Mouse (Mus musculus) MEL (cell line): ENCODE measurements at regions not wholly inside any gene's neighbourhood (a gene's known extent, or its start where the extent isn't known, plus 50 kb on each side); places are given as distances from the start of the nearest gene placed in this dataset.

Experiments
- CHD1 ChIP-seq: IDR thresholded peaks from 2 replicates; pipeline ENCODE4 v1.6.1; 2012; ENCODE audit warnings: low read depth, mild to moderate bottlenecking, inconsistent platforms, low read length, improper control_type of control experiment
- CTCF ChIP-seq, 3 experiments: IDR thresholded peaks in 2 of 3; conservative IDR thresholded peaks in 1 of 3; 2 replicates each; pipeline ENCODE4 v1.5.1; 2011 to 2012; ENCODE audit warnings: low read length in 3 of 3, low read depth in 2 of 3, mild to moderate bottlenecking in 2 of 3, improper control_type of control experiment in 1 of 3, inconsistent platforms in 1 of 3, mixed read lengths in 1 of 3, moderate library complexity in 1 of 3; ENCODE audit not compliant: control insufficient read depth in 1 of 3, insufficient read depth in 1 of 3, poor library complexity in 1 of 3, severe bottlenecking in 1 of 3
- ELF1 ChIP-seq: IDR thresholded peaks from 2 replicates; pipeline ENCODE4 v1.6.1; 2014; ENCODE audit warnings: low read depth, mild to moderate bottlenecking, inconsistent platforms, low read length, improper control_type of control experiment, moderate library complexity
- EP300 ChIP-seq, 2 experiments: IDR thresholded peaks; 2 replicates each; pipeline ENCODE4 v1.6.1; 2011; ENCODE audit warnings: improper control_type of control experiment in 2 of 2, low read length in 2 of 2, low read depth in 1 of 2, mild to moderate bottlenecking in 1 of 2
- GATA1 ChIP-seq: IDR thresholded peaks from 2 replicates; pipeline ENCODE4 v1.6.1; 2011; ENCODE audit warnings: low read depth, low read length, improper control_type of control experiment
- HCFC1 ChIP-seq: IDR thresholded peaks from 2 replicates; pipeline ENCODE4 v1.6.1; 2012; ENCODE audit warnings: low read depth, mild to moderate bottlenecking, inconsistent platforms, low read length, improper control_type of control experiment, moderate library complexity
- KAT2A ChIP-seq: conservative IDR thresholded peaks from 2 replicates; pipeline ENCODE4 v1.6.1; 2012; ENCODE audit warnings: low read depth, low read length, improper control_type of control experiment, inconsistent platforms
- MAX ChIP-seq: IDR thresholded peaks from 2 replicates; pipeline ENCODE4 v1.6.1; 2011; ENCODE audit warnings: low read length, improper control_type of control experiment
- POLR2A ChIP-seq, 2 experiments: IDR thresholded peaks; 2 replicates each; pipeline ENCODE4 v1.6.1; 2011 to 2012; ENCODE audit warnings: low read length in 2 of 2, mild to moderate bottlenecking in 2 of 2, control low read depth in 1 of 2, improper control_type of control experiment in 1 of 2, low read depth in 1 of 2, moderate library complexity in 1 of 2; ENCODE audit not compliant: control insufficient read depth in 1 of 2, insufficient read depth in 1 of 2, poor library complexity in 1 of 2
- POLR2AphosphoS2 ChIP-seq: IDR thresholded peaks from 2 replicates; pipeline ENCODE4 v1.6.1; 2011; ENCODE audit warnings: low read length, improper control_type of control experiment

GRCm38 (mm10) chr14:102013238-102013637 lies 283.5 kb downstream of the Lmo7 start:
- TF ChIP-seq POLR2A (IDR thresholded peaks at IDR 0.05; ENCODE audit: control insufficient read depth in 1 of 2, insufficient read depth in 1 of 2, low read depth in 1 of 2, low read length in 2 of 2, poor library complexity in 1 of 2) (no peak), ELF1 (no peak), EP300 (IDR thresholded peaks at IDR 0.05; ENCODE audit: low read depth in 1 of 2, low read length in 2 of 2) (no peak), POLR2AphosphoS2 (no peak), CHD1 (no peak), HCFC1 (no peak), KAT2A (no peak), CTCF (IDR thresholded peaks at IDR 0.05 in 2 of 3, conservative IDR thresholded peaks at IDR 0.05 in 1 of 3; ENCODE audit: control insufficient read depth in 1 of 3, insufficient read depth in 1 of 3, low read depth in 2 of 3, low read length in 3 of 3, poor library complexity in 1 of 3, severe bottlenecking in 1 of 3) (no peak), GATA1 (no peak), MAX (no peak)
